Mouse (Mus musculus) hindbrain, embryonic 15.5 days (tissue): ENCODE data around the gene Mark4. TPM values are rescaled to one million over a fixed set of nuclear protein-coding genes. Genes with fewer than 3 reads are reported as not detected.

Experiments used
- ATAC-seq: fragments of 200-750 bp; cut with Nextera tagmentation; 2 replicates; pipeline ENCODE4 v1.8.0; 2017; ENCODE audit warnings: low read depth, moderate number of reproducible peaks, moderate TSS enrichment; ENCODE audit not compliant: low FRiP score
- H3K27ac ChIP-seq: fragments of 300-500 bp; sonication (generic); replicated peaks from 2 replicates; pipeline ENCODE4 v1.5.1; 2015; ENCODE audit warnings: mild to moderate bottlenecking, inconsistent platforms
- H3K27me3 ChIP-seq: fragments of 300-500 bp; sonication (generic); 2 replicates; pipeline ENCODE4 v1.6.1; 2015; ENCODE audit warnings: control low read depth, inconsistent platforms
- H3K36me3 ChIP-seq: fragments of 300-500 bp; sonication (generic); 2 replicates; pipeline ENCODE4 v1.6.1; 2015; ENCODE audit warnings: control low read depth, inconsistent platforms
- H3K4me1 ChIP-seq: fragments of 300-500 bp; sonication (generic); replicated peaks from 2 replicates; pipeline ENCODE4 v1.6.1; 2015; ENCODE audit warnings: control low read depth, inconsistent platforms
- H3K4me2 ChIP-seq: fragments of 300-500 bp; sonication (generic); 2 replicates; pipeline ENCODE4 v1.6.1; 2015; ENCODE audit warnings: moderate library complexity, mild to moderate bottlenecking, inconsistent platforms
- H3K4me3 ChIP-seq: fragments of 300-500 bp; sonication (generic); 2 replicates; pipeline ENCODE4 v1.5.1; 2015; ENCODE audit warnings: mild to moderate bottlenecking, inconsistent platforms
- H3K9ac ChIP-seq: fragments of 300-500 bp; sonication (generic); 2 replicates; pipeline ENCODE4 v1.6.1; 2015; ENCODE audit warnings: inconsistent platforms
- H3K9me3 ChIP-seq: fragments of 300-500 bp; sonication (generic); 2 replicates; pipeline ENCODE4 v1.6.1; 2016; ENCODE audit warnings: control low read depth, inconsistent platforms
- WGBS: fragments of 180-500 bp; shearing (Covaris S2); methylation state at CpG from one replicate; pipeline ENCODE4 v1.1.7; 2015; 5-methylcytosine and 5-hydroxymethylcytosine counted together
- polyA plus RNA-seq: library from polyadenylated mRNA; unstranded; fragments of >200 nt; fragmentation: Nextera tagmentation; extraction: Ambion mirVana; gene quantifications from 2 replicates; pipeline ENCODE4 v1.2.1, GENCODE M21; 2015

Mark4 gene
- polyA plus RNA-seq, 1 experiment from 2014 or later, result 18.4 TPM

DNA sequence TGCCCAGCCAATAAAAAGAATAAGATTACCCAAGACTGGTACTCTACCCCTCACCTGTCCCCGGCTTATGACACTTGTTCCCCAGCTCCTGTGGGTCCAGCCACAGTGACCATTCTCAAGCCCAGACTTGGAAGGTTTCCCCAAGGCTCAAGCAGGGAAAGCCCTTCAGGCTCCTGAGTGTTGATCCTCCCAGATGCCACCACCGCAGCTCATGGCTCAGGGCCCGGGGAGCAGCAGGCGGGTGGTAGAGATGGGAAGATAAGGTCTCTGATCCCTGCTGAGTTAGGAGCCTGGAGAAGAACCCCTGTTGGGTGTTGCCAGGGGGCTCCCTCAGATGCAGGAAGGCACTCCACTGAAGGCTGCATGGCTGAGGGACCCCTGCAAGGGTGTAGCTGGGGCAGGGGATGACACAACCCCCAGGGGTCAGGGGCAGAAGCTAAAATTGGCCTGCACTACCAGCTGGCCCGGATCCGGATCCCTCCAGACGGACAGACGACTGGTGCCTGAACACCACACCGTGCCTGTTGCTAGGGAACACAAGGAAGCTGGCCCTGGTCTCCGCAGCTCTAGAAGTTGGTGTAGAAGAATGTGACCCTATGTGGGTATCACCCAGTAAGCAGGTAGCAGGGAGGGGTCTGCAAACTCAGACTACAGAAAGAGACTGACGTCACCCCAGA is 2.7 kb downstream of the Mark4 start:
- Histone ChIP-seq H3K4me2 (peak overlapping the region; percentile 97; the same call in 1 of the 2 replicates), H3K36me3 (peaks cover 9% of the 10 kb centered on the region), H3K27ac (no peak overlapping the region), H3K27me3 (no peaks in the 10 kb centered on the region), H3K9ac (no peak overlapping the region), H3K4me1 (peaks cover 30% of the 10 kb centered on the region), H3K9me3 (no peaks in the 10 kb centered on the region), H3K4me3 (no peak overlapping the region)
- WGBS, result 44% methylated on average over 11 of the region's 11 CpGs
- ATAC-seq, result no peak

- WGBS, result 89% methylated on average over 4 of the region's 4 CpGs
- no peak for ATAC-seq
- Histone ChIP-seq H3K9ac (no peak overlapping the region), H3K4me3 (no peak overlapping the region), H3K36me3 (peaks cover 16% of the 10 kb centered on the region), H3K4me1 (peaks cover 30% of the 10 kb centered on the region), H3K27ac (no peak overlapping the region), H3K9me3 (no peaks in the 10 kb centered on the region), H3K4me2 (no peak overlapping the region), H3K27me3 (no peaks in the 10 kb centered on the region)
Observed at GRCm38 (mm10) chr7:19455186-19455585, 3.4 kb downstream of the Mark4 start.

GRCm38 (mm10) chr7:19449165-19449564 is 9.5 kb downstream of the Mark4 start:
- no peaks in the 10 kb centered on the region for H3K27me3 ChIP-seq
- no peak overlapping the region for H3K9ac ChIP-seq
- H3K4me2 ChIP-seq, result no peak overlapping the region
- 86% methylated on average over 12 of the region's 12 CpGs for WGBS
- H3K4me1 ChIP-seq, result no peaks in the 10 kb centered on the region
- no peak overlapping the region for H3K4me3 ChIP-seq
- no peaks in the 10 kb centered on the region for H3K9me3 ChIP-seq
- H3K36me3 ChIP-seq, result peaks cover 55% of the 10 kb centered on the region
- no peak for ATAC-seq
- no peak overlapping the region for H3K27ac ChIP-seq

GRCm38 (mm10) chr7:19447689-19448088 is 10.9 kb downstream of the Mark4 start:
- Histone ChIP-seq H3K27me3 (no peaks in the 10 kb centered on the region), H3K27ac (no peak overlapping the region), H3K9ac (no peak overlapping the region), H3K4me2 (no peak overlapping the region), H3K4me3 (no peak overlapping the region), H3K36me3 (peaks cover 58% of the 10 kb centered on the region), H3K4me1 (no peaks in the 10 kb centered on the region), H3K9me3 (no peaks in the 10 kb centered on the region)
- WGBS, result 92% methylated on average over 16 of the region's 16 CpGs
- ATAC-seq, result no peak

DNA sequence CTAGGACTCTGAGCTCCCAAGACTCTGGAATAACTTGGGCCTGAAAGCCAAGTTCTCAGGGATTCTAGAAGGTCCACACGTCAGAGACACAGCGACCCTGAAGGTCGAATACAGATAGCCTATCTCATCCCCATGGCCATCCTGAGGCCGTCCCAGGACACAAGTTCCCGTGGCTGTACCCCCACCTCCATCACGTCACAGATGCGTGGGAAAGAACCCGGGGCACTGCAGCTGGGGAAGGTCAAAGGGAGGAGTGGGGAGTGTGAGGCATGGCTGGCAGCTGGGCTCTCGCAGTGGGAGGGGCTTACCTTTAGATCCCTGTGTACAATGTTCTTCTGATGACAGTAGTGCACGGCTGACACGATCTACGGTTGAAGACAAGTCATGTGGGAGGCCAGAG is 13.8 kb downstream of the Mark4 start:
- Histone ChIP-seq H3K4me3 (no peak overlapping the region), H3K4me1 (no peaks in the 10 kb centered on the region), H3K36me3 (peaks cover 65% of the 10 kb centered on the region), H3K9ac (no peak overlapping the region), H3K27me3 (no peaks in the 10 kb centered on the region), H3K9me3 (no peaks in the 10 kb centered on the region), H3K27ac (no peak overlapping the region), H3K4me2 (no peak overlapping the region)
- ATAC-seq, result no peak
- WGBS, result 83% methylated on average over 12 of the region's 12 CpGs

GRCm38 (mm10) chr7:19443344-19443743 is 15.3 kb downstream of the Mark4 start:
- H3K4me2 ChIP-seq, result no peak overlapping the region
- peaks cover 54% of the 10 kb centered on the region for H3K36me3 ChIP-seq
- WGBS, result 46% methylated on average over 3 of the region's 3 CpGs
- no peak overlapping the region for H3K4me3 ChIP-seq
- no peaks in the 10 kb centered on the region for H3K27me3 ChIP-seq
- peak; percentile 46 for ATAC-seq
- H3K9me3 ChIP-seq, result no peaks in the 10 kb centered on the region
- H3K4me1 ChIP-seq, result no peaks in the 10 kb centered on the region
- no peak overlapping the region for H3K9ac ChIP-seq
- no peak overlapping the region for H3K27ac ChIP-seq

- no peak for ATAC-seq
- Histone ChIP-seq H3K36me3 (peaks cover 58% of the 10 kb centered on the region), H3K4me1 (no peaks in the 10 kb centered on the region), H3K27me3 (no peaks in the 10 kb centered on the region), H3K27ac (no peak overlapping the region), H3K4me2 (no peak overlapping the region), H3K4me3 (no peak overlapping the region), H3K9me3 (no peaks in the 10 kb centered on the region), H3K9ac (no peak overlapping the region)
- 85% methylated on average over 9 of the region's 9 CpGs for WGBS
Observed at GRCm38 (mm10) chr7:19441448-19442091, 17.1 kb downstream of the Mark4 start.

GRCm38 (mm10) chr7:19437048-19437447 is 21.6 kb downstream of the Mark4 start:
- 88% methylated on average over 9 of the region's 9 CpGs for WGBS
- ATAC-seq, result no peak
- Histone ChIP-seq H3K36me3 (peaks cover 79% of the 10 kb centered on the region), H3K9me3 (no peaks in the 10 kb centered on the region), H3K4me1 (no peaks in the 10 kb centered on the region), H3K4me3 (no peak overlapping the region), H3K9ac (no peak overlapping the region), H3K4me2 (no peak overlapping the region), H3K27me3 (no peaks in the 10 kb centered on the region), H3K27ac (no peak overlapping the region)

DNA sequence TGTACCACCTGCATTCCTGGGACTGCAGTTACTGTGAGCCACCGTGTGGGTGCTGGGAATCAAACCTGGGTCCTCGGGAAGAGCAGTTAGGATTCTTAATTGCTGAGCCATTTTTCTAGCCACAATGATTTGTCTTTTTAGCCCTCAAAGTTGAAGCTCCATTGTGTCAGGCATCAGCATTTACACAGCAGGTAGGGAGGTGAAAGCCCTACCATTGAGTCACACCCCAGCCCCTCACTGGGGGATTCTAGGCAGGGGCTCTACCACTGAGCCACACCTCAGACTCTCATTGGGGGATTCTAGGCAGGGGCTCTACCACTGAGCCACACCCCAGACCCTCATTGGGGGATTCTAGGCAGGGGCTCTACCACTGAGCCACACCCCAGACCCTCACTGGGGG is 22.3 kb downstream of the Mark4 start:
- Histone ChIP-seq H3K4me1 (no peaks in the 10 kb centered on the region), H3K9ac (no peak overlapping the region), H3K27me3 (no peaks in the 10 kb centered on the region), H3K36me3 (peaks cover 79% of the 10 kb centered on the region), H3K9me3 (no peaks in the 10 kb centered on the region), H3K4me2 (no peak overlapping the region), H3K27ac (no peak overlapping the region), H3K4me3 (no peak overlapping the region)
- no peak for ATAC-seq
- 99% methylated on average over 2 of the region's 2 CpGs for WGBS

DNA sequence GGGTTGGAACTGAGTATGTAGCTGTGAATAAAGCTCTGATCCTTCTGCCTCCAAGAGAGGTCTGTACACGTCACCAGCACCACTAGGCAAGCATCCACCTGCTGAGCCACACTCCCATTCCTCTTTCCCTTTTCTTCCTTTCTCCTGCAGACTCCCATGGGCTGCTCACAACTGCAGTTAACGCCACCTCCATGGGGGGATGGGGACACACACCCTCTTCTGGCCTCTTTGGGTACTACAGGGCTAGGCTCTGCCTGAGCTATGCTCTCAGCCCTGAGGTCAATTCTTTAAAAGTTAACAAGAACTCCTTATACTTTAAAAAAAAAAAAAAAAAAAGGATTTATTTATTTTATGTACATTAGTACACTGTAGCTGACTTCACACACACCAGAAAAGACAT is 26.1 kb downstream of the Mark4 start:
- Histone ChIP-seq H3K4me1 (no peaks in the 10 kb centered on the region), H3K9me3 (no peaks in the 10 kb centered on the region), H3K36me3 (peaks cover 90% of the 10 kb centered on the region), H3K4me2 (no peak overlapping the region), H3K9ac (no peak overlapping the region), H3K27ac (no peak overlapping the region), H3K27me3 (no peaks in the 10 kb centered on the region), H3K4me3 (no peak overlapping the region)
- WGBS, result 91% methylated on average over 2 of the region's 2 CpGs
- no peak for ATAC-seq

DNA sequence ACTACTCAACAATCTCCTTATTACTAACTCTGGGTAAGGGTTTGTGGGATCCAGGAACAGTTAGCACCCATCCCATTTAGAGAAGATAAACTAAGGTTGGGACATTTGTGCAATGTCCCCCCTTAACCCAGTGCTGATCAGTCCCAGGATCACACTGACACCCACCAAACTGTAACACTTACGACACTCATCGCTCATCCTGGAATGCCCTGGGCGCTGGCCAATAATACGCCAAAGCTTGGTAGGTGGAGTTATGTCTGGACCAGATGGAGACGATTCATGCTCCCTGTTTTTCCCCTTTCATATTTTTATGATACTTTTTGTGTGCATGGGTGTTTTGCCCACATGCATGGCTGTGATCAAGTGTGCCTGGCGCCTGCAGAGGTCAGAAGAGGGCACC is 28.2 kb downstream of the Mark4 start:
- H3K36me3 ChIP-seq, result peaks cover 88% of the 10 kb centered on the region
- no peaks in the 10 kb centered on the region for H3K4me1 ChIP-seq
- no peaks in the 10 kb centered on the region for H3K9me3 ChIP-seq
- H3K27ac ChIP-seq, result no peak overlapping the region
- H3K9ac ChIP-seq, result no peak overlapping the region
- H3K4me2 ChIP-seq, result no peak overlapping the region
- 89% methylated on average over 6 of the region's 6 CpGs for WGBS
- H3K4me3 ChIP-seq, result no peak overlapping the region
- no peaks in the 10 kb centered on the region for H3K27me3 ChIP-seq
- no peak for ATAC-seq

DNA sequence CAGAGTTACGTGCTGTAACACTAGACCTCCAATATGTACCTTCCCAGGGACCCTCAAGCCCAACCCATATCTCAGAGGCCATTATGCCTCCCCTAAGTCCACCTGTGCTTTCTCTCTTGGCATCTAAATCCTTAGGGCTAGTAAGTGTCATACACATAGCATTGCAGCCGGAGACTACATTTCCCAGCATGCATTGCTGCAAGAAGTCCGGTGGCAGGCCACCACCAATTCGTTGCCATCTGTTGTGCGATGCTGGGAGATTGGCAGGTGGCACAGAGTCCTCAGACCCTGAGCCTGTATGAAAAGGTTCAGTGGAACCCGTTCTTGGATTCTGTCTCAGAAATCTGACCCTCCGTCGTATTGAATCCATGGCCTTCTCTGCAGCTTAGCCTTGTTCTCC is 28.9 kb downstream of the Mark4 start:
- Histone ChIP-seq H3K9me3 (no peaks in the 10 kb centered on the region), H3K27ac (no peak overlapping the region), H3K36me3 (peaks cover 81% of the 10 kb centered on the region), H3K9ac (no peak overlapping the region), H3K27me3 (no peaks in the 10 kb centered on the region), H3K4me1 (no peaks in the 10 kb centered on the region), H3K4me3 (no peak overlapping the region), H3K4me2 (no peak overlapping the region)
- no peak for ATAC-seq
- 64% methylated on average over 8 of the region's 8 CpGs for WGBS
